Mouse (Mus musculus): ENCODE measurements at regions not wholly inside any gene's neighbourhood (a gene's known extent, or its start where the extent isn't known, plus 50 kb on each side); places are given as distances from the start of the nearest gene placed in this dataset.

DNA sequence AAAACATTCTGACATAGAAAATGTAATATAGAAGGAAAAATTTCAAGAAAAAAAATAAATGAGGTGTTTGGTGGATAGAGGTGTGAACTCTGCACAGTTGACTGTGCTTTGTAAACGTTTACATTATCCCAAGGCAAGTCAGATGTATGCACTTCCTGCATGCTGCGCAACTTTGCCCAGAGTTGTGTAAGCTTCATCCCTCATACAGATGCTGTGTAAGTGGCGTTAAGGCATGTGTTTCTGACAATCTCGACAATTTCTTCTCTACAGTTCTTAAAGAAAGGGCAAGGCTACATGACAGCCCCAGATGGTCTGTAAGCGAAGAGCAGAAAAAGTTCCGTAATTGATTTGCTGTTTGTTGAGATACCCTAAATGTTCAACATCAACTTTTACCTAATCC lies 476.6 kb upstream of the Pitx2 start:
- in situ Hi-C loops (cut with MseI, MboI): no loop called here

DNA sequence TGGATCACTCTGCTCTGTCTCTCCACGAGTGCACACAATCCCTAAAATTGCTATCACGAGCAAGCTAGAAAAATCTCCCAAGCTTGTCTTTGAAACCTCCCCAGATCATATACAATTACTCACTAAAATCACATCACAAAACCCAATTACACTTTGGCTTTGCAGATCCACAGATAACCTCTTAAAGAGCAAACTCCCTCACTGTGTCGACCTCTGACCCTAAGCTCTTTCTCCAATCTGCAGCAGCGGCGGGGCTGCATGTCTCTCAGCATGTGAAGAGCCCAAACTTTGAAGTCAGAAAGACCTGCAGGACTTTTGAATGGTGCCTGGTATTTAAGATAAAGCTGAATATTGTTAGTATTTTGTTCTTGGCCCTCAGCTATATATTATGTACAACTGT lies 479.4 kb upstream of the Pitx2 start:
- in situ Hi-C loops (cut with MseI, MboI): no loop called here

DNA sequence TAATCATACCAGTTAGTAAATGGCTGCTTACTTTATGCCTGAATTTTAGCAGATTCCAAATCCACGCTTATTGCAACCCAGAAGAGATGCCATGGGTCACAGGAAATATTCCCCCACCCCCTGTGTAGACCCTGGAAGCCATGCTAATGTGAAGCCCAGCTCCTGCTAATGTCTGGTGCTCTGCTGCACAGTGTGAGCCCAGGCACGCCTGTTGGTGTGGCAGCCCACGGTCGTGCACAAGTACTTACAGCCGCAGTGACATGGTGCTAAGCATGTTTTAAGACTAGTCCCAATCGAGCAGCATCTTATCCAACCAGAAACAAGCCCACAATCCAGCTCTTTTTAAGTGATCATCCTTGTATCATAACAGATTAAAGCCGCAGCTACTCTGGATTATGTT lies 480.5 kb upstream of the Pitx2 start:
- in situ Hi-C loops (cut with MseI, MboI): no loop called here

DNA sequence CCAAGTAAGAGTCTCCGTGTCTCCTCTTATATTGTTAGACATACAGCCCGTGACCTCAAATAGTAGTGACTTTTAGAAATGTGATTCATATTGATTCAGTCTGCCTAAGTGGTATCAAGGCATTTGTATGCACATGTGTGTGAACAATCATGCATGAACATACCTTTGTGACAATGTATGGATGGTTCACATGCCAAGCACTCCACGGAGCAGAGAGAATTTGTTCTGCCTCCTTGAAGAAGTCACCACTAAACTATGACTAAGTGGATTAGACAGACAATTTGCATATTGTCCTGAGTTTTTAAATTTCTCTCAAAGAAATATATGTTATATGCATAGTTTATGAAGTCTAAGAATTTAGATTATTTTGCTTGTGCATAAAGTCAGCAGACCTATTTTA lies 492.4 kb upstream of the Pitx2 start:
- in situ Hi-C loops (cut with MseI, MboI): no loop called here

DNA sequence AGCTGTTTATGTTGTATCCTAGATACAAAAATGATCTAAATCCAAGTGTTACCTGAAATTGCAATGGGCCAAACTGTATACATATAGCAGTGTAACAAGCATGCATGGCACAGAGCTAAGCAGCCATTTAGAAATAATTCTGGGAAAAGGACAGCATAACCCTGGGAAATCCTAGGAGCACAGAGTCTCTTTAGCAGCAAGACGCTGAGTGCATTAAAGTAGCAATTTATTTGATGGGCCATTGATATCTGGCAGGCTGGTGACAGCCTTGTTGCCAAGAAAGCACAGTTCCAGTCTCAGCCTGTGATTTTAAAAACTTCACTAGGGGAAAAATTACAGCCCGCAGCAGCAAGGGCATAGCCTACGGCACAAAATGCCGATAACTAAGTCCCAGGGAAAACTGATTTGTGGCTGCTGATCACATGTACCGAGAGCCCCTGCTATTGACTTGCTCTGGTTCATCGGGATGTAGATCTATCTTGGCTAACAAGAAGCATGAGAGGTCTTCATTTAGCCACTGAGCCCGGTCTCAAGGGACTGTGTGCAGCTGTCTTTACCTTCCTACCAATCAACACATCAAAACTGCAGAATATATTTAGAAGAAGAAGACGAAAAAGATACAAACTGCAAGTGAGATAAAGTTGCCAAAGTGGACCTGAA lies 531.1 kb upstream of the Pitx2 start:
- in situ Hi-C loops (cut with MseI, MboI): no loop called here

DNA sequence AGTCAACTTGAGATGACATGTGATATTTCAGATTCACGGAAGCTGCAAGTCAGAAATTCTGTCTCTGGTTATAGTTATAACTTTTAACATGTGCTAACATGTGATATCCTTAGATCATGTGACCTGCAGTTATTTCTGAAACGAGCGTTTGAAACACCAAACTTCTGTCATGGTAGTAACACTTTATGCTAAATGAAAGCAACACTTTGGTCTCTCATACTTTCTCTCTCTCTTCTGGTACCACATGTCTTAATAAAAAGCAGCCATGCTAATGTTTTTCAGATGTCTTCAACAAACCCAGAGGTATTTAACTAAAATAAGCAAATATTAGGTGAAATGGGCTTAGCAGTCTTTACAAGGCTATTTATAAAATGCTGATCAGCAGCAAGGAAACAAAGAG lies 534.5 kb upstream of the Pitx2 start:
- in situ Hi-C loops (cut with MseI, MboI): no loop called here

DNA sequence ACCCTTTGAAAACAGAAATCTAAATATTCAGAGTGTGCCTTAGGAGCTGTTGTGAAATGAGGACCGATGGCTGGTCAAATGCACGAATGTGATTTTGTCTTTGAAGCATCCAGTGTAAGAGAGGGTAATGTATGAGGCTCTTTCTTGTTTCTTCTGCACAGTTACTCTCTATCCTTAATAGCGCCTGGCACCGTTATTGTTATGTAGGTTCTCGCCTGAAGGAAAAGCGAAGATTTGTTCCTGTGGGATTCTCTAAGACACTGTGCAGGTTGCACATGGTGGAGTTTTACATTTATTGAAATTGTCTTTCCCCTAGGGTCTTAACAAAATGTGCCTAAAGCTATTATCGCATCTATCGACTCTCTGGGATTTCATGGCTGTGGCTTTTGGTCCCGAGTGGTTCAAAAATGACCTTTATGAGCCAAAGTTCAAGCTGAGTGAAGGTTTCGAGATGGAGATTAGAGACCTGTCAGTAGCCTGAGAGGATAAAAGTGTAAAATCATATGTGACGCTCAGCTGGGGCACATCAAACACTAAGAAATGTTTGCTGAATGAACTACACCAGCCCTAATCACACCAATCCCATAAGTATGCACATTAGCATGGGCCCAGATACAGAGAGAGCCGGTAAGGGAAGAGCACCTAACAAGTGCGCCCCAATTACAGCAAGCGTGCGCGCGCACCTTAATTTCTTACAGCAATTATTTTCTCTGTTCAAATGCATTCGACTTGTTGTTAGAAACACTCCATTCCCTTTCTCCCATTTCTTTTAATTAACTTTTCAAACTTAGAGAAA lies 562.5 kb upstream of the Pitx2 start:
- in situ Hi-C loops (cut with MseI, MboI): no loop called here

DNA sequence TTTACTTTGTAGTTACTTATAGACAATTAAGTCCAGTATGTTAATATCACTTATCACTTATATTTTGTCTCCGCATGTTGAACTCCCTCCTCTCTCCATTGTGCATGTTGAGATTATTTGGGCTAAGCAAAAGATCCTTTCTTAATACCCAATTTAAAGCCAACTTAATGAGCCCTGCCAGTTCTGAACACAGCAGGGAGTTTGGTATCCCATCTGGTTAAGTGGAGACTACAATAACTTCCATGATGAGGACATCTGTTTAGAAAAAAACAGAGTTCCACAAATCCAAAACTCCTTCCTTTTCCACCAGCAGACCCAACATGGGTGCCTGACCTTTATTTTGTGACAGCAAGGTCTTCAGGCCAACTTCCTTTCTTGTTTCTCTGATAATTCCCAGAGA lies 572.0 kb upstream of the Pitx2 start:
- in situ Hi-C loops (cut with MseI, MboI): no loop called here

DNA sequence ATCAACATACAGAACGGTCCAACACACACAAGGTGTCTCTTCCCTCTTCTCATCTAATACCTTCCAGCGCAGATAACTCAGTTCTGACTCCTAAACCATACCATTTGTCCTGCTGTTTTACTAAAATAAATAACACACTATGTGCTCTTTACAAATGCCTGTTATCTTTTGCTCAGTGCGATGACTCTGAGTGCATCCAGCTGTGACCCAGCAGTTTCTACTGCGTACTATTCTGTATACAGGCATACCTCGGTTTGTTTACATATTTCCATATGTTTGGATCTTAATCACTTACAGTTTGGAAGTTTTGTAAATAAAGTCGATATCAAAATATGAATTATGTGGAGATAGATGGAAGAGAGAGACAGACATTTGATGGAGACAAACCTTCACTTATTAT lies 583.0 kb upstream of the Pitx2 start:
- in situ Hi-C loops (cut with MseI, MboI): no loop called here

DNA sequence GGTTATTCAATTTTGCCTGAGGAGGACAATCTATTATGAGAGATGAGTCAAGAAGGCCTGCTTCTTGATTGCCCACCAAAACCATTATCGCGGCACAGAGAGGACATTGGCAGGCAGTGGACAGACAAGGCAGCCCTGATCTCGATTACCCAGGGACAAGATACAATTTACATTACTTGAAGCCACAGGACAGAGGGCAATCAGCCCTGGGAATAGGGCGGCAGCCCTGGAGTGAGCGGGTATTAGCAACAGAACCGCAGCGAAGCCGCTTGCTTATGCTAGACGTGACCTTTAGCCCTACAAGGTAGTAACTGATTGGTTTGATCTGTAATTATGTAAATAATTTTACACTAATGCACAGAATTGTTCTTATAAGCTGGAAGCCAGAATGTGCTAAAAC lies 586.0 kb upstream of the Pitx2 start:
- in situ Hi-C loops (cut with MseI, MboI): no loop called here

DNA sequence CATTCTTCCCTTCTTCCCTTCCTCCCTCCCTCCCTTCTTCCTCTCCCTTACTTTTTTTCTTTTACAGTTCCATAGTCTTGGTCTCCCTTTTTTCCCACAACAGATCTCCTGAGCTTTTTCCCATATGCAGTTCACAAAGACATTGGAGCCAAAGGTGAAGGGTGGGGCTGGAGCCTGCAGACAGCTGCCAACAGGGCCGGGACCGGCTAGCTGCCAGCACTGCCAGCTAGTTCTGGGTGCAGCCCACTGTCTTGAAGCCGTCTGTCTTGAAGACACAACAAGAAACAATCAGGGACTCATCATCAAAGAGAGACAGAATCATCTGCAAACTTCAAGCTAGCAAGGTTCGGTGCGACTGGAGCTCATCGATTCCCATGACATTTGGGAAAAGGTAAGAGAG lies 588.9 kb upstream of the Pitx2 start:
- in situ Hi-C loops (cut with MseI, MboI): no loop called here

DNA sequence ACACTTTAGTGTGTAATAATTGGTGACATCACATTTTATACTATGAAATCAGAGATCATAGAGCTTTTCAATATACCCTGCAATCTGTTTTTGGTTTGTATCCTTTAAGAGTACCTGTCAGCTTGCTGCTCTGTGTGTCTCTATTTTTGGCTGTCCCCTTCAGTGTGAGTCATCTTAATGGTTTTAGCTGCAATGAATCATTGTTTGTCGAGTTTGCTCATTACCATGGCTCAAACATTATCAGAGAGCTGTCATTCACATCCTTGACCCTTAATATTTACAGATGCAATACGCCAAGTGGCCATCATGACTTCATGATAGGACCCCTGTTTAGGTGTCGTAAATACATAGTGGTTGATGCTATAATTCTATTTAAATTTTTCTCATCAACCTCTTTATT lies 591.0 kb upstream of the Pitx2 start:
- in situ Hi-C loops (cut with MseI, MboI): no loop called here

DNA sequence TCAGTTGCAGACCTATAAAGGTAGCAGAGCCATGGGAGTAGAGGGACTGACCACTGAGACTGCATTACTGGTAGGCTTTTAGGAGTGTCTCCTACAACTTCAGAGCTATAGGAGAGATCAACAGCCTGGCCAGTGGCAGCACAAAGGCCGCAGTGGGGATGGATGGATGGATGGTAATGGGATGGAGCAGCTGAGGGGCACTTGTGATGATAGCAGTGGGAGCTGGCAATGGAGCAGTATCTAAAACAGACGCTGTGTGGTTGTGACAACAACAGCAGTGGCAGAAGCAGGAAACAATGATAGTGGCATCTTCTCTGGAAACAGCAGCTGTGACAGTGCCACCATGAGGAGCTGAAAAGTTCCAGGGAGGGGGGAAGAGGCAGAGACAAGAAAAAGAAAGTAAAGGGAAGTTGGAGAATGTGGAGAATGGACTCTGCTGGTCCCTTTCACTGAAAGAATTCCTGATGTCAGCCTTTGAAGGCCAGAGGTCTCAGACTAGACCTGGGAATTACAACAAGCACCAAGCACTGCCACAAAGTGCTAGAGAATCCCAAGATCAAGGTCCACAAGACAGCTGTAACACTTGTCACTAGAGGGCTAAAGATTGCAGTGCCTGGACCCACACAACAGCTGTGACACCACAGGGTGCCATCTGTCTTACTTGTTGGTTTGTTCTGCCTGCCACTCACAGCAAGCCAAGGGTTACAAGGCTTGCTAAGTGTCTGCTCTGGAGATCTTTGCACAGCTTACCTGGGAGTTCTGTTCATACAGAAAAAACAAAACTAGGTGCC lies 624.1 kb upstream of the Pitx2 start:
- in situ Hi-C loops (cut with MseI, MboI): no loop called here

DNA sequence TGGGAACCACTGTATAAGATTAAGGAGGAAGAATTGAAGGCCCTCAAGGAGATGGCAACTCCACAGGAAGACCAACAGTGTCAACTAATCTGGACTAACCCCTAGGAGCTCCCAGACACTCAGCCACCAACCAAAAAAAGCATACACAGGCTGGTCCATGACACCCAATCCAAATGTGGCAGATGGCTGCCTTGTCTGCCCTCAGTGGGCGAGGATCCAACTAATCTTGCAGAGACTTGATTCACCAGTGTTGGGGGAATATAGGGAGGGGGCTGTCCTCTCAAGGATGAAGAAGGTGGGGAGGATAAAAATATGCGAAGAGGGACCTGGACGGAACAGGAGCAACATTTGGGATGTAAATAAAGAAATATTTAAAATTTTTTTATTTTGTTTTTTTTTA lies 629.1 kb upstream of the Pitx2 start:
- in situ Hi-C loops (cut with MseI, MboI): no loop called here

DNA sequence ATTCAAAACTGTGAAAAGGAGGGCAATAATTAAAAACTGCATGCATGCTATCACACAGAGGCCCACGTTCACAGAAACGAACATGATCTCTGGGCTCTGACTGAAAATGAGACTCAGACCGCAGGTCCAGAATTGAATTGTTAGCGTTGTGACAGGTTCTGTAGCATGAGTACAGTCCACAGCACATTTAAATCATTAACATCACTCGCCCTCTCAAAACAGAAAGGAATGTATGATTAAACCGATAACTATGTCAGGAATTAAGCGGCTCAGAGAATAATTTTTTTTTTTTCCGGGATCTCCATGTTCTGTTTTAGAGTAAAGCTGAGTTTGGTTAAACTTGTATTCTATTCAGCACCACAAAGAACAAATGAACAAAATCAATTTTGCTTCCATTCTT lies 634.3 kb upstream of the Pitx2 start:
- in situ Hi-C loops (cut with MseI, MboI): no loop called here

DNA sequence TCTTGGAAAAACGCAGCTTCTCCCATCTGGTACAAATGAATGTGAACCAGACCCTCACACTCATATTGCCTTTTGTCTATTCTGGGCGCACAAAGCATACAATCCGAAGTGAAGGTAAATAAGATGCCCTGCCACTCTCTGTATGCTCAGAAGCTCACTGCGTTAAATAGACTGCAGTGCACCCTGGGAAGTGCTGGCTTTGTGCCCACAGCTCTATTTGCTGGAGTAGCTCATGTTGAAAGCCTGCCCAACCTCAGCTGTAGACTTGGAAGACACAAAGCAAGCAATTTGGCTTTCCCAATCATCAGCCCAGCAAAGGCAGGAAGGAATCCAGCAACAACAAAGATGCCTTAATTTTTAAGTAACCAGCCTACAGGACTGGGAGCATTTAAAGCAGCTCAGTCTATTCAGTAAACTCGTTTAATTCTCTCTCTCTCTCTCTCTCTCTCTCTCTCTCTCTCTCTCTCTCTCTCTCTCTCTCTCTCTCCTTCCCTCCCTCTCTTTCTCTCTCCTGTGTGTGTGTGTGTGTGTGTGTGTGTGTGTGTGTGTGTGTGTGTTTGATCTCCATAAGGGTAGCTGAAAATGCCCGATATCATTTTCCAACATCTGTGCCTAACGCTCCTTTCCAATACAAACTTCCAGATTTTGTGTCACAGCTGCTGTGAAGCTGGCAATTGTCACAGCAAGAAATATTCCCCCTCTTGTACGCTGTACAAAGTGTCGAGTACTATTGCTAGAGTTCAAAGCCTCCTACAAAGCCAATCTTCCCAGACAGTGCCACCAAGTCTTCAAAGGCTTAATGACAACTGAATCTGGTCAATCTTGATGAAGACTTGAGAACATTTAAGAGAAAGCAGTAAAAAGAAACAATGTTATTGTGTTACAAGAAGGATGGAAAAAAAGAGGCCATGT lies 650.5 kb upstream of the Fam241a start:
- in situ Hi-C loops (cut with MseI, MboI): no loop called here

DNA sequence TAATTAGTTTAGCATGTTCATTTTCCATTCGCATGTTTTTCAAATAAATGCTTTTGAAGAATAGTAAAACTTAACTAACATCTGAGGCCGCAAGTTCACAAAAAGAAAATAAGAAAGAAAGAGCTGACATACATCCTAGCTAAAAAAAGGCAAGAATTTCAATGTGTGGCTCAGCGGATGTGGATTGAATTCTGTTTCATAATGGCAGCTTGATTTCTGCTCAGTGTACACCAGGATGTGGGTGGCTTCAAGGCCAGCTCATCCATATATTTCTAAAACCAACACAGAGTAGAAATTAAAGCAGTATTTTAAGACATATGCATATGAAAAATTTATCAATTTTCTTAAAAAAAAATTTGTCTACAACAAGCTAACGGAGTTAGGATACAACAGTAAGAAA lies 629.3 kb upstream of the Fam241a start:
- in situ Hi-C loops (cut with MseI, MboI): no loop called here

DNA sequence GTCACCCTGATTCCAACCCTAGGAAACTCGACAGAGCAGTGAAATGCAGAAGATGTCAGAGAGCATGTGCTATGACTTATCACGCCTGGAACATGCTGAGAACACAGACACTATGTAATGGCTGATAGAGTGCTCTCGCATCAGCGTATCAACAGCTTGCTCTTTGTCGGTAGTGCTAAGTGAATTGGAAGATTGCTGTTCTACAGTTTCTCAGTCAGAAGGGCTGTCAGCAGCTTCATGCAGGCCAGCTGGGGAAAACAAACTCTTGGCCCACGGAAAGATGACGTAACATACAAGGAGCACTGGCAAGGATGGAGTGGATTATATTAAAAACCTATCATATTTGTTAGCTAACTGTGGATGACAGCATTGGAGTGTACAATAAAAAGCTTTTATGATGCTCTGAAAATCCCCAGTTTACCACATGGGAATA lies 624.6 kb upstream of the Fam241a start:
- in situ Hi-C loops (cut with MseI, MboI): no loop called here

DNA sequence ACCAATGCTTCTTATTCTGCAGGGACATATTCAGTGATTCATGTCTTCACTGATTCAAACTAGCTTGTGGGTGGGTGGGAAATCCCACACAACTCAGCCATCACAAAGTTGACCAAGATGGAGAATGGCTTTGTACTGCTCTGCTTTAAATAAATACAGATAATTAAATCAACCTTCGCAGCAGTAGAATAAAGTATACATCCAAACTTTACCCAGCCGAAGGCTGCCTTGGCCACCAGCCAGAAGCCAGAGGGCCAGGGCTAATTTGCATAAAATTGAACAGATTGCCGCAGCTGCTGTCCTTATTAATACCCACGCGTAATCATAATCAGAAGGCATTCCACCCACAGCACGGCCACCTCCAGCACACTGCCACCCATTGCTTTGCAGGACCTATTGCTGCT lies 623.8 kb upstream of the Fam241a start:
- in situ Hi-C loops (cut with MseI, MboI): no loop called here

DNA sequence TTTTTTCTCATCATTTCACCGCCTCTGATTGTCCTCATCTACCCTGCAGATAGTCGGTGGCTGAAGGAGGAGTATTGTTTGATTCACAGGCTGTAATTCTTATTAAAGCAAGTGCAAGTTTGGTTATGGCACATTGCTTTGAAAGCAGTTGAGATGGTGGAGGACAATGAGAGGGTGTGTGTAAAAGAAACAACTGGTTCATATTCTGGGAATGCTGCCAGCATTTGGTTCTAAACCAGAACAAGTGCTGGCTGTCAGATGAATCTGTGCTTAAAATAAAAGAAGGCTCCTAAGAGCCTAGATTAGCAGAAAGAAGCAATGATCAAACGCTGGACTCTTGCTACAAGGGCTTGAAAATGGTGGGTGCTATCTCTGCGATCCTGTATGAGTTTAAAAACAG lies 622.7 kb upstream of the Fam241a start:
- in situ Hi-C loops (cut with MseI, MboI): no loop called here

DNA sequence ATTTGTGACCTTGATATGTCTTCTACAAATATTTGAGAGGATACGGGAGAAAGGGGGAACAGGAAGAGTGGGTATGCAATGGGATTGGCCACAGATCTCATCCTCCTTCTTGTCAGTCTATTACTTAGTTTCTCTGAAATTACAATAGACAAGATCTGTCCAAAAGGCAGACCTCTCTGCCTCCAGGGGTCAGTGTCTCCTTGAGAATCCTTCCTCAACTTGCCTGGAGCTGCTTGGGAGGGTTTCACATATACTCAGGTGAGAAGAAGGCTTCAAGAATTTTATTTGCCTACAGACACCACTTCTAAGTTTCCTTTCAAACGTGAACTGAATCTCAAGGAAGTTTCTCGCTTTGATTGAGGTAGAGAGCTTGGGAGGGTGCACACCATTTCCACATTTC lies 575.0 kb upstream of the Fam241a start:
- in situ Hi-C loops (cut with MseI, MboI): no loop called here

DNA sequence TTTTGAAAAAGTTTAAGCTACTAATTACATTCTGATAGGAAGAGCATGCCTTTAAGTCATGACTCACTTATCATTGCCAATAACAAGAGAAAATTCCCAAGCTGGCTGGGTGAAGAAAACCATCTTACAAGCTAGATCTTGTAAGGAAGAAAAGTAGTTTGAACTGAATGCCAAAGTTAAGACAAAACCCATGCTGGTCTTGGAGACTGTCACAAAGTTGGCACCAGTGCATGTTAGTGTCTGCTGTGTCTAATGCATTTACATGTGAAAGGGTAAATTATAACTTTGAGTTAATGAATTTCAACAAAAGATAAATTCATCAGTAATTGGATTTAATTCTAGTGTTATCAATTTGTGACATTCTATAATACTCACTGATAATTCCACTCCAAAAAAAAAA lies 533.6 kb upstream of the Fam241a start:
- in situ Hi-C loops (cut with MseI, MboI): no loop called here

All from mouse trophoblast stem cell (cell line).